11 mouse cellular contexts compared by ENCODE assay signal in genomic region chr7:116200544-116200943, GRCm38 (mm10).
"Had no signal": no experiment of that assay in that cellular context is flagged by ENCODE, and none has a peak within 500 bp of the region (broad histone marks: within the 10 kb centered on the region; RNA-seq: fewer than 3 reads in every experiment).

No protein-coding gene starts in this region.

- H3K4me1 ChIP-seq: neural tube, embryonic 13.5 days had no signal

- H3K4me3 ChIP-seq: limb, embryonic 13.5 days; liver, embryonic 13.5 days; midbrain, embryonic 12.5 days; neural tube, embryonic 13.5 days had no signal

- H3K27ac ChIP-seq: liver, embryonic 13.5 days; midbrain, embryonic 12.5 days; neural tube, embryonic 13.5 days had no signal

- H3K4me2 ChIP-seq: limb, embryonic 13.5 days; liver, embryonic 13.5 days; midbrain, embryonic 12.5 days; neural tube, embryonic 13.5 days had no signal

- H3K9me3 ChIP-seq: limb, embryonic 13.5 days; liver, embryonic 13.5 days; midbrain, embryonic 12.5 days; neural tube, embryonic 13.5 days had no signal

- H3K27me3 ChIP-seq: limb, embryonic 13.5 days; liver, embryonic 13.5 days; midbrain, embryonic 12.5 days; neural tube, embryonic 13.5 days had no signal

- H3K36me3 ChIP-seq: limb, embryonic 13.5 days; liver, embryonic 13.5 days; midbrain, embryonic 12.5 days; neural tube, embryonic 13.5 days had no signal

- DNase-seq: kidney, adult 18-20 months; liver, embryonic 13.5 days; retina, postnatal 1 day; right cerebral cortex, postnatal 4 days; spleen, adult 18-20 months; thymus, adult 2 months; thymus, postnatal 25 days had no signal

- ATAC-seq: midbrain, embryonic 16.5 days had no signal

- H3K9ac ChIP-seq: limb, embryonic 13.5 days; liver, embryonic 13.5 days; midbrain, embryonic 12.5 days; neural tube, embryonic 13.5 days had no signal
